Mouse (Mus musculus) C3H10T1/2 (cell line): ENCODE results near the gene Kynu. TPM values are rescaled to one million over a fixed set of nuclear protein-coding genes. Genes with fewer than 3 reads are reported as not detected.

ENCODE experiments used
- polyA plus RNA-seq, 2 experiments: library from polyadenylated mRNA; unstranded; fragments of >200 nt; fragmentation: generic; extraction: Trizol; gene quantifications; one replicate each; pipeline ENCODE4 v1.2.1; 2012; ENCODE audit warnings: missing spikeins in 2 of 2

Kynu gene
- polyA plus RNA-seq, result not detected

GRCm38 (mm10) chr2:43555062-43555888 lies at the start of gene Kynu:
TSS of gene Kynu (plus strand) at chr2:43555329.

Other genes with a start within 250 kb of the Kynu start
- under 1 TPM in 1 of 2 experiments, not detected in 1; 0.12 TPM for gene Arhgap15, start 193.5 kb downstream of the Kynu start, polyA plus RNA-seq